Mouse (Mus musculus) kidney, postnatal 14 days (tissue): ENCODE results near the gene Lactb.
A peak's percentile ranks its signal among the peaks of the same experiment; 100 is the strongest.

Experiments used
- DNase-seq: peaks from one replicate; pipeline ENCODE4 v3.0.0; 2022; ENCODE audit warnings: mixed read lengths

Gene Lactb

DNA sequence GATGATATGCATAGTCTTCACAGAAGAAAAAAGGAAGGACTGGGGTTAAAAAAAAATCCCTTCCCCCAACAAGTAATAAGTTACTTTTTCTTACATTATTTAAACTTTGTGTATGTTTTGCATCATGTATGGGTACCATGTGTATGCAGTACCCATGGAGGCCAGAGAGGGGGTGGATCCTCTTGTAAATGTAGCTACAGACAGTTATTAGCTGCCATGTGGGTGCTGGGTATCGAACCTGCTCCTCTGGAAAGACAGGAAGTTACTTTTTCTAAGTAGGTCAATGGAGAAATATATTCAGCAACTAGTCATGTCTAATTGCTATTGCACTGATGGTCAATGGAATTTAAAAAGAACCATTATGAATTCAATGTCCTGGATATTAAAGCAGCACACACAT lies 3.2 kb upstream of the Lactb start:
- DNase-seq = no peak

DNA sequence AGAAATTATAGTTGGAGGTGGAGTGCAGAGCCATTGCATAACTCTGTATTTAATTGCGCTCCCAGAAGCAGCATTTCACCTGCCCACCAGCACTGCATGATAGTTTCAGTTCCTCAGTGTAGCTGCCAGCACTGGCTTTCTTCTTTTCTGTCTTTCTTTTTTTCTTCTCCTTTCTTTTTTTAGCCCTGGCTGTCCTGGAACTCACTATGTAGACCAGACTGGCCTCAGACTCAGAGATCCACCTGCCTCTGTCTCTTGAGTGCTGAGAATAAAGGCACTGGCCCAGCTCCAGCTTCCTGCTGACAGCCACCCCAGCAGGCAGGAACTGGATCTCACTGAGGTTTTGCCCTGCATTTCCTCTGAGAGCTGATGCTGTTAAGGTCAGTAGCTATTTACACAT lies 2.7 kb upstream of the Lactb start:
- DNase-seq = peak; percentile 31

DNA sequence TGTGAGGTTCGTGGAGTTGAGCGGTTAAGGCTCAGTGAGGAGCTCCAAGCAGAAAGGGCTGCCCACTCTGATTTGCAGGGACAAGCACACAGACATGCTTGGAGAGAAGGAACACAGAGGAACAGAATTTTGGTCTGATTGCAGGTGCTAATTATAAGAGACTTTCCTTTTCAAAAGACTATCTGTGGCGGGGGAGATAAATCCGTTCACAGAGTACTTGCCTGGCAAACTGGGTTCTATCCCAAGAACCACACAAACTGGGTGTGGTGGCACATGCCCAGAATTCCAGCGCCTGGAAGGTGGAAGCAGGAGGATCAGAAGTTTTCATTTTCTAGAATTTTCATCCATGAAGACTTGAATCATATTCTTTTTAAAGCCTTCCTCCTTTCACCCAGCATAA lies 1.8 kb upstream of the Lactb start:
- no peak for DNase-seq

- DNase-seq = peak; percentile 92
These were observed 511 bp downstream of the Lactb start for GRCm38 (mm10) chr9:66974721-66975225.

DNA sequence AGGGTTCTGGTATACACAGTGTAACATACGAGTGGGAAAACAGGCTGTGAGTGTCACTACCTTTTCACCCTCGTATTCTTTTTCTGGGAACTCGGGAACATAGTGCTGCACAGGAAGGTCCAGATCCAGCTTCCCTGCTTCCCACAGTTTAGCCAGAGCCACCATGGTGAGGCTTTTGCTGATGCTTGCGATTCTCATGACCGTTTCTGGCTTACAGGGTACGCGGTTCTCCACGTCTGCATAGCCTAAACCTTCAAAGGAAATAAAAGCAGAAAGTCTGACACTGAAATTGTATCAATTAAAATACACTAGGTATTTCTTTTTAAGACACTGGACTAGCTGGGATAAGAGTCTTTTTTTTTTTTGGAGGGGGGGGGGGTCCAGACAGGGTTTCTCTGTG lies 4.2 kb downstream of the Lactb start:
- no peak for DNase-seq

DNA sequence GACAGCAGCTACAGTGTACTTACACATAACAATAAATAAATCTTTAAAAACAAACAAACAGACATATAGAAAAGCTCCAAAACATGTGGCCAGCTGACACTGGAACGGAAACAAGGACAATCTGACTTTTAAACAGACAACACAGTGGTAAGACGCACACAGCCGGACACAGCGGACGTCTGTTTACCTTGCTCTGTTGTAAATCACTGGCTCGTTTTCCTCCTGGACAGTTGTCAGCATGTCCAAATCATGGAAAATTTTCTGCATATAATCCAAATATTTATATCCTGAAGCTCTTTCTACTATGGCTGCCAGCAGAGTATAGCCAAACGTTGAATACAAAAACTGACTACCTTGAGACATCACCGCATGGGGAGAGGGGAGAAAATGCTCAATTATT lies 7.8 kb downstream of the Lactb start:
- DNase-seq = no peak

DNA sequence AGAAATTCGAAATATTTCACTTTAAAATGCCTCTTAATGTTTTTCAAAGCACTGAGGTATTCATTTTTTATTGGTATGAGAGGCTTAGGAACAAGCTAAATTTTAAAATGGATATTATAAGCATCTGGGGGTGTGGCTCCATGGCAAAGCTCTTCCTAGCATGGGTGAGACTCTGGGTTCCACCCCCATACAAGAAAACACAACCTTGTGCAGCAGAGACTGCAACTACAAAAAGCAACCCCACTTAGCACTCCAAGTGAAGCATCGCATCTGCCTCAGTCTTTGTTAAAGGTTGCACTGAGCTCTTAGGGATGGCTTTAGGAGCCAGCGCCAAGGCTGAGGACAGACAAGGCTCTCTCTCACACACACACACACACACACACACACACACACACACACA lies 13.8 kb downstream of the Lactb start:
- no peak for DNase-seq

- no peak for DNase-seq
These were observed 17.8 kb downstream of the Lactb start for GRCm38 (mm10) chr9:66957451-66957850.

DNA sequence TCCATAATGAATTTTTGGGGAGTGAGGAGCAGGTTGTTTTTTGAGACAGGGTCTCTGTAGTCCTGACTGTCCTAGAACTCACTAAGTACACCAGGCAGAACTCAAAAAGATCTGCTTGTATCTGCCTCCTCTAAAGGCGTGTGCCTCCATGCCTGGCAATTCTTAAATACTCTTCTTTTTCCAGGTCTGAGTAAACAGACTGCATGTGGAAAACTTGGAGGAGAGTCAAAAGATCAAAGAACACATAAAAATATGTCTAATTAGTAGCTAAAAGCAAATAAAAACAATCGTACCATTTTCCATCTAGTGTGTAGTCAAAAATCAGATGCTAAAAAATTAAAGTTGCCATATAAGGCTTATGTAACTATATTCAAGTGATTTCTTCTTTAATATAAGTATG lies 22.4 kb downstream of the Lactb start:
- DNase-seq = no peak

- no peak for DNase-seq
These were observed 23.0 kb downstream of the Lactb start for GRCm38 (mm10) chr9:66952321-66952720.

GRCm38 (mm10) chr9:66948536-66948935 lies 26.7 kb downstream of the Lactb start:
- no peak for DNase-seq

GRCm38 (mm10) chr9:66945647-66946641 lies 29.3 kb downstream of the Lactb start, which contains the start of gene Rps27l:
TSS of gene Rps27l (plus strand) at chr9:66946086.
- peak; percentile 97 for DNase-seq

DNA sequence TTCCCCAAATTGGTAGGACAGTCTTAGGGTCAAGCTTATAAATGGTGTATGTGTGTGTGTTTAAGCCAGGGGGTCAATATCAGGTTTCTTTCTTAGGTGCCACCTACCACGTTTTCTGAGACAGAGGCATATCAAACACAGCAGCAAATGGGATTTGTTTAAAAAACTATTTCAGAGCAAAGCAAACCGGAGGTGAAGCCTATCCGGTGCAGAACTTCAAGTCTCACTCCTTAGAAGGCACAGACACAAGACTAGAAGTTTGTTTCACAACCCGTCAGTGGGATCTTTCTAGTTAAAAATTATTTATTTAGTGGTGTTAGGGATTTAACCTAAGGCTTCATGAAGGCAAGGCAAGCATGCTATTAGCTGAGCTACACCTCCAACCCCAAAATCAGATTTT lies 30.1 kb downstream of the Lactb start:
- no peak for DNase-seq

- peak; percentile 59 for DNase-seq
These were observed 36.4 kb downstream of the Lactb start for GRCm38 (mm10) chr9:66938836-66939235.

GRCm38 (mm10) chr9:66937507-66937906 lies 37.8 kb downstream of the Lactb start:
- peak; percentile 54 for DNase-seq

- no peak for DNase-seq
These were observed 41.1 kb downstream of the Lactb start for GRCm38 (mm10) chr9:66933869-66934808.

DNA sequence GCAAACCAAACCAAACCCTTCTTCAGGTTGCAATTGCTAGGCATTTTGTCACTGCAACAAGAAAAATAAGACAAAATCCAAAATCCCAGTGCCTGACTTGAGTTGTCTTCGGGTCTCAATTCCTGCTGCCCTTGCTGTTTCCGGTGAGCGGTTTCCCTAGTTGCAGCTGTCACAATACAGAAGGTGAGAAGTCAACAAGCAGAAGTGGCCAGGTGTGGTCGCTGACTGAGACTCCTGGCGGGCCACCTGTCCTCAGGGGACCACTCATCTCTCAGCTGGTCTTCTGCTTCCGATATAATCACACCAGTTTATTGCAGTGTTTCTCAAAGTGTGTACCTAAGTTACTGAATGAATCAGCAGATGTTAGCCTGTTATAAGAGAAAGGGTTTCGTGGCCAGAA lies 44.9 kb downstream of the Lactb start:
- no peak for DNase-seq

- DNase-seq = no peak
These were observed 47.4 kb downstream of the Lactb start for GRCm38 (mm10) chr9:66927696-66928402.

DNA sequence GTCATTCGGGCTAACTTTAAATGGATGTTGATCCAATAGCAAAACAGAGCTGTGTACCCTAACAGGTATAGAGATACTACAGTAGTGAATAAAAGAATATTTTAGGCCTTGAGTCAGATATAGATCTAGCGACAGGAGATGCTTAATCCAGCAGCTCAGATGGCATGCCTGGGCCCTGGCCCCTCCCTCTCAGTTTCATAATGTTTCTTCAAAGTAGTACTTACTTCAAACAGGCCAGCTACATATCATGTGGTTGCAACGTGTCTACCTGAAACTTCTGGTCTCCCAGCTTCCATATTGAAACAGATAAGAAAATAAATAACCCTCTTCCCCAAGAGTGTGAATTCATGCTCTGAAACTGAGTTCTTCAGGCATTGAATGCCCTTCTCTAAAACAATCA lies 49.4 kb downstream of the Lactb start:
- no peak for DNase-seq

DNA sequence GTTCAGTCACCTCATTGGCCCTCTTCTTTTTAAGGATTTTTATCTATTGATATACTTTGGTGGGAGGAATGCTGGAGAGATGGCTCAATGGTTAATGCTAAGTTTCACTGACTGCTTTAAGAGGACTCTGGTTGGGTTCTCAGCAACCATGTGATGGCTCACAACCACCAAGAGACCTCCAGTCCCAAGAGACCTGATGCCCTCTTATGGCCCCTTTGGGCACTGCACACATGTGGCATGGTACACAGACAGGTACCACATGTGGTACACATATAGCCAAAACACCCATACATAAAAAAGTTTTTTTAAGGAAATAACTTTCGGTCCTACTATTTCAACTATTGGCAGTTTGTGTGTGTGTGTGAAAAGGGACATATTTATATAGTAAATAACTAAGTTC lies 53.2 kb downstream of the Lactb start:
- DNase-seq = no peak

DNA sequence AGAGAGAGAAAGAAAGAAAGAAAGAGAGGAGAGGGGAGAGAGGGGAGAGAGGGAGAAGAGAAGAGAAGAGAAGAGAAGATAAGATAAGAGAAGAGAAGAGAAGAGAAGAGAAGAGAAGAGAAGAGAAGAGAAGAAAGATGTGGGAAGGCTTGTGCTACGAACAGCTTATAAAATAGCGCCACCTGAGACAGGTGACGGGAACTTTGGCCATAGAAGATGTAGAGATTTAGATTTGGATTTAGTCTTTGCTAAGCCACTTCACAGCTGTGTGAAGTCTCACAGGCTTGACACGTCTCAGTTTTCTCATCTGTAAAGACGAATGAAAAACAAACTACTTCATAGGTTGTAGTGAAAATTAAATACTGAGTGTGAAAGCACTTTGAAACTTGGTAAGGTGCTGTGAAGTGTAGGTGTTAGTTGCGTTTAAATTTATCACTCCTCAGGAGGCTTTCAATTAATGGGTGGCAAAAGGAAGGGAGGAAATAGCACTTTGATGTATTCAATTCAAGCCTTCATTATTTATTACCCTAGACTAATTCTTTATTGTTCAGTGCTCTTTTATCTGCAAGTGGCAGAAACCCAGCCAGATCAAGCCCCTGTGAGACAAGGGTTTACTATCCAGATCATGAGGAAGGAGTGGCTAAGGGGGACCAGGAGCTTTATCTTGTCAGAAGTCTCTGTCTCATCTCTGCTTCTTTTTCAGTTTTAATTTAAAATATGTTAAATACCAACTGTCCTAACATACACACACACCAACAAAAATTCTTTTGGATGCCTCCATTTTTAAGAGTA lies 54.6 kb downstream of the Lactb start:
- DNase-seq = no peak

- no peak for DNase-seq
These were observed 55.3 kb downstream of the Lactb start for GRCm38 (mm10) chr9:66919981-66920380.
